Mouse (Mus musculus): ENCODE results near the gene Zp2.

DNA sequence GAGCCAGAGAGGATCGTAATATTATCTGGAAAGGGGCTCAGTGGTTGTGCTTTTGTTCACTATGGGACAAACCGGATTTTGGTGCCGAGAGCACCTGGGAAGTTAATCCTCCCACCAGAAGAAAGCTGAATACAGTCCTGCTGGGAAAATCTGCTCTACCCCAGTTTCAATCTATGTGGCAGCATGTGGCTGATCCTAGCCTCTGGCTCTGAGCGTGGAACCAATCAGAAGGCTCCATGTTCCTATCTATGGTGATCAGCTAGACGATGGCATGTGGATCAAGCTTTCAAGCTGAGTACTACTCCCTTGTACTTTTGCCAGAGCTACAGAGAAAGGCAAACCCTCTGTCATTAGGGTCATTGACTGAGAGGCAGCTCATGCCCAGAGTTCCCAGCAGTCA, 52.1 kb downstream of the Zp2 start:
- TF ChIP-seq POLR2A (IDR thresholded peaks at IDR 0.05; ENCODE audit: borderline replicate concordance, control insufficient read depth, low read depth, low read length) (no peak), CTCF (IDR thresholded peaks at IDR 0.05; ENCODE audit: control insufficient read depth, insufficient read depth, low read length) (no peak)
